Mouse (Mus musculus) embryonic facial prominence, embryonic 11.5 days (tissue): Measurements from ENCODE around the gene Immp2l. TPM values are rescaled to one million over a fixed set of nuclear protein-coding genes. Genes with fewer than 3 reads are reported as not detected.

Experiments
- ATAC-seq: fragments of 200-750 bp; cut with Nextera tagmentation; replicated peaks from 2 replicates; pipeline ENCODE4 v1.8.0; 2017; ENCODE audit warnings: low read depth; ENCODE audit not compliant: insufficient number of reproducible peaks, low FRiP score, low TSS enrichment
- DNase-seq: peaks from one replicate; pipeline ENCODE4 v3.0.0-alpha.2; 2015; ENCODE audit warnings: low spot score
- H3K27ac ChIP-seq: fragments of 300-500 bp; sonication (generic); replicated peaks from 2 replicates; pipeline ENCODE4 v1.5.1; 2014; ENCODE audit warnings: mild to moderate bottlenecking, low read depth, low read length, control low read depth
- H3K27me3 ChIP-seq: fragments of 300-500 bp; sonication (generic); 2 replicates; pipeline ENCODE4 v1.6.1; 2014; ENCODE audit warnings: mild to moderate bottlenecking, low read length, moderate library complexity, mixed read lengths; ENCODE audit not compliant: control insufficient read depth, insufficient read depth
- H3K36me3 ChIP-seq: fragments of 300-500 bp; sonication (generic); replicated peaks from 2 replicates; pipeline ENCODE4 v1.6.1; 2014; ENCODE audit warnings: low read depth, mild to moderate bottlenecking, low read length, moderate library complexity, mixed read lengths; ENCODE audit not compliant: control insufficient read depth, insufficient read depth
- H3K4me1 ChIP-seq: fragments of 300-500 bp; sonication (generic); 2 replicates; pipeline ENCODE4 v1.6.1; 2014; ENCODE audit warnings: low read length, mixed read lengths; ENCODE audit not compliant: control insufficient read depth, insufficient read depth
- H3K4me2 ChIP-seq: fragments of 300-500 bp; sonication (generic); 2 replicates; pipeline ENCODE4 v1.6.1; 2014; ENCODE audit warnings: low read depth, mild to moderate bottlenecking, control low read depth, low read length, moderate library complexity
- H3K4me3 ChIP-seq: fragments of 300-500 bp; sonication (generic); 2 replicates; pipeline ENCODE4 v1.5.1; 2014; ENCODE audit warnings: low read depth, low read length, control low read depth
- H3K9ac ChIP-seq: fragments of 300-500 bp; sonication (generic); replicated peaks from 2 replicates; pipeline ENCODE4 v1.6.1; 2014; ENCODE audit warnings: mild to moderate bottlenecking, control low read depth, low read length
- H3K9me3 ChIP-seq: fragments of 300-500 bp; sonication (generic); replicated peaks from 2 replicates; pipeline ENCODE4 v1.6.1; 2016; ENCODE audit warnings: mild to moderate bottlenecking, low read length, inconsistent platforms, mixed read lengths; ENCODE audit not compliant: control insufficient read depth
- WGBS: fragments of 180-500 bp; shearing (Covaris S2); extraction: QIAGEN DNeasy Blood & Tissue Kit; methylation state at CpG from one replicate; pipeline ENCODE4 v1.1.7; 2014; 5-methylcytosine and 5-hydroxymethylcytosine counted together
- polyA plus RNA-seq: library from polyadenylated mRNA; unstranded; fragments of >200 nt; fragmentation: Nextera tagmentation; extraction: Ambion mirVana; gene quantifications from 2 replicates; pipeline ENCODE4 v1.2.1, GENCODE M21; 2014

The Immp2l gene
- polyA plus RNA-seq, 1 experiment from 2014 or later: 10.4 TPM

DNA sequence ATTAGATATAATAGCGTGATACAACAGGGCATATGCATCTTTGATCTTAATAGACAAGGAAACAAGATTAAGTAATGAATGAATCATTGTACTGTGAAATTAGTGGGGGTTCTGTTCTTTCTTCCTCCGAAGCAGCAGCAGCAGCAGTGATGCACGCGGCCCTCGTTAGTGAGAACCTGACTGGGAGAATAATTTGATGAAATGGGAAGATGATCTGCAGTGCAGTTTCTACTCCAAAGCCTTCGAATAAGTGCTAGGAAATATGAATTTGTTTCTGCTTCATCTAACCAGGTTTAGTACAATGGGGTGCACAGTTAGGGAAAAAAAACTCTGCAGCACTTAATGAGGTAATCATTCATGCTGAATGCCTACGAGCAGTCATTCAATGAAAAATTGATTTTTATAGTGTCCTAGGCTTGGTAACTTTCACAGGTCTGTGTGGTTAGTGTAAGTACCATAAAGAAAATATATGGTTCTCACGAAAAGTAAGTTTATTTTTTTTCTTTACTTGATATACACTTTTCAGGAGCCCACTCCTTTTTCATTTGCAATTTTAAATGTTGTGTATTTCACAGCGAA is 401.3 kb downstream of the Immp2l start:
- H3K4me3 ChIP-seq: no peak overlapping the region
- no peak overlapping the region for H3K4me2 ChIP-seq
- ATAC-seq (no peak), DNase-seq (no peak)
- 62% methylated on average over 9 of the region's 9 CpGs for WGBS
- no peaks in the 10 kb centered on the region for H3K9me3 ChIP-seq
- H3K4me1 ChIP-seq: no peaks in the 10 kb centered on the region
- H3K36me3 ChIP-seq: no peaks in the 10 kb centered on the region
- no peak overlapping the region for H3K9ac ChIP-seq
- H3K27me3 ChIP-seq: no peaks in the 10 kb centered on the region
- H3K27ac ChIP-seq: no peak overlapping the region

DNA sequence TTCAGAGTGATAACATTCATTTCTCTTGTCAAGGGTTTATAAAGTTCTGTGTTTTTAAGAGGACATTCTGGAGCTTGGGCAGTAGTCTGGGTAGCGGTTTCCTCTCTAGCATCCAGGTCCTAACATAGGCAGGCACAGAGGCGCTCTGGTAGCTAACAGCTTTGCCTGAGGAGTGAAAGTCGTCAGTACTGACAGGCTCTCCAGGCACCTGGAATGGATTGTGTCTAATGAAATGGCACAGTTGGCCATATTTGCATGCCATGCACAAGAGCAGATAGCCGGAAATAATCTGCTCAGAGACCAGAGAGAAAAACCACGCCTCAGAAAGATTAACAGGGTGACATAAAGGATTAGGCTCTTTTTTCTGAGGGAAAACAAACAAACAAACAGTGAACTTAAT is 403.6 kb downstream of the Immp2l start:
- no peak overlapping the region for H3K4me3 ChIP-seq
- no peak overlapping the region for H3K9ac ChIP-seq
- H3K4me1 ChIP-seq: no peaks in the 10 kb centered on the region
- no peak overlapping the region for H3K27ac ChIP-seq
- H3K9me3 ChIP-seq: no peaks in the 10 kb centered on the region
- no peak for DNase-seq
- no peak for ATAC-seq
- H3K4me2 ChIP-seq: no peak overlapping the region
- no peaks in the 10 kb centered on the region for H3K36me3 ChIP-seq
- 56% methylated on average over 5 of the region's 5 CpGs for WGBS
- H3K27me3 ChIP-seq: no peaks in the 10 kb centered on the region

DNA sequence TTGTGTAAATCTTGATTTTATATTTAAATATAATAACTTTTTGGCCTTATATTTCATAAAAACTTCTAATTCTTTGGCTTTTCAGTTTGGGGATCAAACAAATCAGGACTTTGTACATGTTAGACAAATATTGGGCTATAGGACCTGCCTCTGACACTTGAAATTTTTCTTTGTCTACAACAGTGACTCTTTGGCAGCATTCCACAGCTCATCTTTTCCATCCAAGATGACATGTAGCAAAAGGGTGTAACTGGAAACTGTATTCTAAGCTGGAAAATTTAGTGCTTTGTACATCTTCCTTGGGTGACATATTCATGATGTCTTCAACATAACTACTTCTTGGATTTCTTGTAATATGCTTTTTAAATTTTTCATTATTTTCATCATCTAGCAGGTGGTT is 404.9 kb downstream of the Immp2l start:
- no peak overlapping the region for H3K4me3 ChIP-seq
- H3K4me1 ChIP-seq: no peaks in the 10 kb centered on the region
- no peaks in the 10 kb centered on the region for H3K27me3 ChIP-seq
- H3K27ac ChIP-seq: no peak overlapping the region
- no peaks in the 10 kb centered on the region for H3K9me3 ChIP-seq
- DNase-seq: no peak
- no peaks in the 10 kb centered on the region for H3K36me3 ChIP-seq
- H3K9ac ChIP-seq: no peak overlapping the region
- ATAC-seq: no peak
- H3K4me2 ChIP-seq: no peak overlapping the region

DNA sequence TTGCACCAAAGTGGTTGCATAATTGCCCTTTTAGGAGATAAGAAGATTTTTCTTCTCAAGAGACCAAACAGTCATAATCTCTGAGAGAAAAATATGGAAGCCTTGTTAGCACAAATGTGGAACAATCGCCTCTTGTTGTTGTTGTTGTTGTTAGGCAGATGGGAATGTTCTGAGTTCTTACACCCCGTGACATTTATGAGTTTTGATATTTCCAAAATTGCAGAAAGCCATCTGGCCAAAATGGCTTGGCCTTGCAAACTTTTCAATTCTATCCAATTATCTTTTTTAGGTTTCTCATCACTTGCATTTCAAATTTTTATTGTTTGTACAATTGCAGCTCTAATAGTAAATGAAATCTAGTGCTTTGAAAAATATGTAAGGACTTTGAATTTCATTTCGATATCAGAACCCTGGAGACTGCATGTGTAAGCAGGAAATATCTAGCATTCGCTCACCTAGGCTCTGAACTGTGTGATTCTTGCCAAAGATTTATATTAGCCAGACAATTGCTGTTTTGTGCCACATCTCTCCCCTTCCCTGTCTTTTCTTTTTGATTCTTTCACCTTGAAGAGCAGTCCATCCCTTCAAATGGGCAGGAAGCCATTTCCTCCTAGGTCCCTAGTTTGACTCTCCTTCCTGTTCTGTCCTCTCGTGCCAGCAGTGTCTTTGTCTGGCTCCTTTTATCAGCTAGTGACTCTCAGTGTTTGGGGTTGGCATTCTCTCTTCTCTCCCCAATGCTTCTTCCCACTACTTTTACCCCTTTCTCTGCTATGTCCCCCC is 412.5 kb downstream of the Immp2l start:
- no peak overlapping the region for H3K27ac ChIP-seq

DNA sequence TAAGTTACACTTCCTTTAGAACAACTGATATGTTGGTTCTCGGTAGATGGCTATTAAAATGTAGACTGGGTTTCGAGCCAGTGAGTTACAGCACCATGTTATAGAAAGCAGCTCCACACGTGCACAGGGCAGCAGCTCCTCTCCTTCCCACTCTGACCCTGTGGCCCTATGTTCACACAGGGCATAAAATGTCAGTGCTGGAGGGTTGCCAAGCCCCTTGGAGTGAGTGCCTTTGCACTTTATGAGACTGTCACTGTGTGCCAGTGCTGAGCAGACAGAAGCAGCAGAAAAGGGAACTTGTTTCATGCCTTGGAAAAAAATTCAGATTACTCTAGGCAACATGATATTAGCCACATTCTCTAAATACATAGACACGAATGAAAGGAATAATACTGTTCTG is 414.6 kb downstream of the Immp2l start:
- 51% methylated on average over 4 of the region's 4 CpGs for WGBS
- Histone ChIP-seq H3K27ac (no peak overlapping the region), H3K4me2 (no peak overlapping the region), H3K4me3 (no peak overlapping the region), H3K36me3 (no peaks in the 10 kb centered on the region), H3K27me3 (no peaks in the 10 kb centered on the region), H3K4me1 (no peaks in the 10 kb centered on the region), H3K9me3 (no peaks in the 10 kb centered on the region), H3K9ac (no peak overlapping the region)
- no peak for ATAC-seq
- DNase-seq: no peak

More for the DNA sequence above, 412.5 kb downstream of the Immp2l start:
- no peaks in the 10 kb centered on the region for H3K4me1 ChIP-seq
- ATAC-seq (no peak), DNase-seq (no peak)
- no peak overlapping the region for H3K9ac ChIP-seq
- H3K4me2 ChIP-seq: no peak overlapping the region
- H3K27me3 ChIP-seq: no peaks in the 10 kb centered on the region
- H3K9me3 ChIP-seq: no peaks in the 10 kb centered on the region
- no peak overlapping the region for H3K4me3 ChIP-seq
- WGBS: 78% methylated on average over 5 of the region's 5 CpGs
- H3K36me3 ChIP-seq: no peaks in the 10 kb centered on the region

DNA sequence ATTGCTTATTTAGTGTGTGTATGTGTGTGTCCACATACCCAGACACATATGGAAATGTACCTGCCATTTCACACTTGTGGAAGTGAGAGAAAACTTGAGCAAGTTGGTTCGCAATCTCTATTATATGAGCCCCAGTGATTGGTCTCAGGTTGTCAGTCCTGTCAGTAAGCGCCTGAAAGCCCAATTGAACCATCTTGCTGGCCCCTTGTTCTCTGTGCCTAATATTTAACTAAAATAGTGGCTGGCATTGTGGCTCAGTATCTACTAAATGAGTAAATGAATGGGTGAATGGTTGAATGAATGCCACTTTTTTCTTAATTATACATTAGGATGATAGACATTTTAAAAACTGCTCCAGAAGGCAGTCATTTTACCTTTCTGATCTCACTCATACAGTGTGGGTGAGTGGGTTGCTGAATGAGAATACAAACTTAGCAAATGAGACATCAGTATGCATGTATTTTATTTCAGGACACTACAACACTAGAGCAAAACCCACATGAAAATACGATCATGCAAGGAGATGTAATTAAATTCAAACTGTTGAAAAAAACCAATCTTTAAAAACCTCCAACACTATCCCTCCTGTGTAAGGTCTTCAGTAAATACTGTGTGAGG is 444.6 kb downstream of the Immp2l start:
- 89% methylated on average over 3 of the region's 3 CpGs for WGBS
- Histone ChIP-seq H3K9me3 (no peaks in the 10 kb centered on the region), H3K9ac (no peak overlapping the region), H3K27ac (no peak overlapping the region), H3K4me1 (no peaks in the 10 kb centered on the region), H3K4me3 (no peak overlapping the region), H3K27me3 (no peaks in the 10 kb centered on the region), H3K36me3 (no peaks in the 10 kb centered on the region), H3K4me2 (no peak overlapping the region)
- no peak for ATAC-seq
- no peak for DNase-seq

DNA sequence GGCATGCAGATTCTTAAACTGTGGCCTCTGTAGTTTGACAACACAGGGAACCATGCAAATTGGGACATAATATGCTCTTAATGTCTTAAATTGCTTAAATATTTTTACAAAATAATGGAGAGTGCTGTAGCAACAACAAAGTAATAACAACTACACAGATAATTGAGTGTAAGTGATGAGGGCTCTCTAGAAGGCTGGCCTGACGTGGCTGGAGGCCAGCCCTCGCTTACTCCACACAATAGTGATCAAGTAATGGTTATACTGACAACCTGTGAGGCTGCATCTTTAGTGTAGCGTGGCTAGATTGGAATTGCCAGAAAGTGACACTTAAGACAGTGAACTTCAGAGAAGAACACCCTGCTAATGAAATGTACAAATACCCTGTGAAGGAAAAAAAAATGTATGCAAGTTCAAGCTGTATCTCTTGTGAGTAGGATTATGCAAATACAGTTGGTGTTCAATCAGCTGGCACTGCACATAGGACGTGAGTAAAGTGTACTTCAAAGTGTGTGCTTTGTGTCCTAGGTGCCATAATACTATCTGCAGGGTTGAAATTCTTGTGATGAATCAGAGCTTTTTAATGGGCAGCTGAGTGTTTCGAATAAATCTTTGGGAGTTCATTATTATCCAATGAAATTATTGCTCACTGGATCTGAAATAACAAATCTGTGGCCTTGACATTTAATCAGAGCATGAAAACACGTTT is 445.4 kb downstream of the Immp2l start:
- Histone ChIP-seq H3K9me3 (no peaks in the 10 kb centered on the region), H3K4me3 (no peak overlapping the region), H3K4me1 (no peaks in the 10 kb centered on the region), H3K36me3 (no peaks in the 10 kb centered on the region), H3K9ac (no peak overlapping the region), H3K4me2 (no peak overlapping the region), H3K27me3 (no peaks in the 10 kb centered on the region), H3K27ac (no peak overlapping the region)
- ATAC-seq (no peak), DNase-seq (no peak)
- WGBS: 65% methylated on average over 6 of the region's 6 CpGs

DNA sequence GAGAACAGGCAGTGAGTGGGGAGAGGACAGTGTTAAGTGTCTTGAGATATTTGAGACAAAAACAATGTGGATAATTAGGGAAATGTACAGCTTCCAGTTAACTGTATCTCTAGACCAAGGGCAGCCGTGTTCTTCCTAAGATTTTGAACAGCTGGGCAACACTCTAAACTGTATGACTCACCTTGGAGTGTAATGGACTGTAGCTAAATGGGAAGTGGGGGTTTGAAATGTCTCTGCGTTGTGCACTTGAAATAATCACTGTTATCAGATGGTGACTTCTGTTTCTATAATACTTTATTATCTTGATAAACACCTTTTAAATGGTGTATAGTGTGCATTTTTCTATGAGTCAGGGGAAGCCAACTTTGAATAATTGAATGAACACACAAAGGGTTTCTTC is 457.6 kb downstream of the Immp2l start:
- H3K4me1 ChIP-seq: no peaks in the 10 kb centered on the region
- H3K27me3 ChIP-seq: no peaks in the 10 kb centered on the region
- H3K4me2 ChIP-seq: no peak overlapping the region
- H3K9ac ChIP-seq: no peak overlapping the region
- H3K36me3 ChIP-seq: no peaks in the 10 kb centered on the region
- no peak overlapping the region for H3K4me3 ChIP-seq
- no peak for DNase-seq
- WGBS: 75% methylated on average over 2 of the region's 2 CpGs
- ATAC-seq: no peak
- H3K9me3 ChIP-seq: no peaks in the 10 kb centered on the region
- H3K27ac ChIP-seq: no peak overlapping the region
